Mouse (Mus musculus) adrenal gland, postnatal 4 days (tissue): ENCODE measurements around the gene 9530053A07Rik. TPM values are rescaled to one million over a fixed set of nuclear protein-coding genes. Genes with fewer than 3 reads are reported as not detected.
"Not testable (repeated sequence)": the region's sequence is repeated elsewhere in the genome, so short reads cannot be mapped to it uniquely, and the experiment has no call there.

Experiments used
- DNase-seq, 2 experiments: peaks; one replicate each; pipeline ENCODE4 v3.0.0; 2021 to 2022; ENCODE audit warnings: low spot score in 2 of 2, mixed read lengths in 2 of 2
- long read RNA-seq, 2 experiments: library from polyadenylated mRNA; stranded (forward); transcript quantifications; one replicate each; pipeline ENCODE4 v2.0.0; 2021
- total RNA-seq, 2 experiments: library from RNA; stranded (reverse); gene quantifications; 2 replicates each; pipeline ENCODE4 v1.2.3; 2021

Gene 9530053A07Rik
- total RNA-seq: under 1 TPM in 1 of 2 experiments, not detected in 1; 0.06 TPM
- long read RNA-seq, experiment 1: 0 reads
- long read RNA-seq, experiment 2: 0 reads

- DNase-seq: no peak
Observed at GRCm38 (mm10) chr7:28129166-28129565, at the start of gene 9530053A07Rik. 9530053A07Rik (plus strand) TSS chr7:28129466.

GRCm38 (mm10) chr7:28084215-28084614, 45.1 kb upstream of the 9530053A07Rik start:
- DNase-seq: no peak

GRCm38 (mm10) chr7:28086236-28086635, 43.0 kb upstream of the 9530053A07Rik start:
- DNase-seq: peak in 1 of 2 experiments; percentile 2

- no peak for DNase-seq
Observed at GRCm38 (mm10) chr7:28093541-28093940, 35.7 kb upstream of the 9530053A07Rik start.

- no peak for DNase-seq
Observed at GRCm38 (mm10) chr7:28099101-28099500, 30.2 kb upstream of the 9530053A07Rik start.

- peak in 1 of 2 experiments; percentile 15 for DNase-seq
Observed at GRCm38 (mm10) chr7:28100596-28101590, 28.4 kb upstream of the 9530053A07Rik start.

GRCm38 (mm10) chr7:28102936-28103335, 26.3 kb upstream of the 9530053A07Rik start:
- not testable (repeated sequence) for DNase-seq

GRCm38 (mm10) chr7:28104670-28105069, 24.6 kb upstream of the 9530053A07Rik start:
- DNase-seq: no peak

GRCm38 (mm10) chr7:28106241-28106640, 23.0 kb upstream of the 9530053A07Rik start:
- no peak for DNase-seq

- no peak for DNase-seq
Observed at GRCm38 (mm10) chr7:28114648-28115047, 14.6 kb upstream of the 9530053A07Rik start.

GRCm38 (mm10) chr7:28137613-28138012, 8.3 kb downstream of the 9530053A07Rik start:
- peak in 1 of 2 experiments; percentile 18 for DNase-seq

- peak; percentile 36 to 49 for DNase-seq
Observed at GRCm38 (mm10) chr7:28148263-28148662, 19.0 kb downstream of the 9530053A07Rik start.

GRCm38 (mm10) chr7:28149841-28150240, 20.6 kb downstream of the 9530053A07Rik start:
- no peak for DNase-seq

- peak in 1 of 2 experiments; percentile 42 for DNase-seq
Observed at GRCm38 (mm10) chr7:28151584-28152221, 22.4 kb downstream of the 9530053A07Rik start.

GRCm38 (mm10) chr7:28153595-28153994, 24.3 kb downstream of the 9530053A07Rik start:
- DNase-seq: not testable (repeated sequence)

GRCm38 (mm10) chr7:28159292-28159691, 30.0 kb downstream of the 9530053A07Rik start:
- no peak for DNase-seq

- DNase-seq: no peak
Observed at GRCm38 (mm10) chr7:28159893-28160292, 30.6 kb downstream of the 9530053A07Rik start.

- no peak for DNase-seq
Observed at GRCm38 (mm10) chr7:28161163-28161749, 32.0 kb downstream of the 9530053A07Rik start.

GRCm38 (mm10) chr7:28165406-28165805, 36.1 kb downstream of the 9530053A07Rik start:
- DNase-seq: no peak

GRCm38 (mm10) chr7:28168320-28169115, 39.3 kb downstream of the 9530053A07Rik start:
- peak in 1 of 2 experiments; percentile 62 for DNase-seq
